Mouse (Mus musculus): ENCODE results near the gene Ghrh.

Ghrh gene

DNA sequence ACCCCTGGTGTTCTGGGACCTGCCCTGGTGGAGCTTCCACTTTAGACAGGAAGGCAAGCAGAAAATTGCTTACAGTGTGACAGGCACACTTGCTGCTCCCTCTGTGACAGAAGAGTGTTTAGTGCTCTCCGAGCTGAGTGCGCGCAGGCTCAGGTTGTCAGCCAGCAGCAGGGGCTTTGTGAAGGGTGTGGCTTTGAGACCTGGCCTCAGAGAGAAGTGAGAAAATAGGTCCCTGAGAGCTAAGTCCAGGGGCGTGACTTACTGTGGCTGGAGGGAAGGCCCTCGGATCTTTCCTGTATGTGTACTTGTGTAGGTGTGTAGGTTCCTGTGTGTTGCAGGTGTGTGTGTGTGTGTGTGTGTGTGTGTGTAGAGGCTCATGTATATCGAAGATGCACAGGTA is 4.0 kb downstream of the Ghrh start:
- DNase-seq, result no peak

DNA sequence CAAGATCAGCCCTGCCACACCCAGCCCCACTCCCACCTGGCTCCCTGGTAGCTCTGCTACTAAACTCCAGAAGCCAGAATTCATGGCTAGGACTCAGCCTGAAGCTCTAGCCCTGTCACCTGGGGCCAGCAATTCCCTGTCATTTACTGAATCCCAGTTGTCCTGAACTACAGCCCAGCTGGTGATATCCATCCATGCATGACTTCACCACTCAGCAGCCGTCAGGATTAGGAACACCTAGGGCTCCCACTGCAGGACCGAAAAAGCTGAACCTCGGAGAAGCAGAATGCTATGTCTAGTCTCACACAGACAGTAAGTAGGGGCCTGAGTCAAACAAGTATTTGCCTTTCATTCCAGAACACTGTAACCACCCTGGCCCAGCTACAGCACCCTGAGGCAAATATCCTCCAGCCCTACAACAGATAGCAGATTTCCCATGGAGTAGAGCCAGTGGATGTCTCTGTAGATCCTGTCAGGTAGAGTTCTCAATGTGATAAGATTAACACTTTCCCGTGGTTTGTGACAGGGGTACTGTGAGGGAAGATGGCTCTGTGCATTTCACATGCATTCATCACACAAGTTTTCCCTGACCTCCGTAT is 4.9 kb downstream of the Ghrh start:
- DNase-seq, result no peak

DNA sequence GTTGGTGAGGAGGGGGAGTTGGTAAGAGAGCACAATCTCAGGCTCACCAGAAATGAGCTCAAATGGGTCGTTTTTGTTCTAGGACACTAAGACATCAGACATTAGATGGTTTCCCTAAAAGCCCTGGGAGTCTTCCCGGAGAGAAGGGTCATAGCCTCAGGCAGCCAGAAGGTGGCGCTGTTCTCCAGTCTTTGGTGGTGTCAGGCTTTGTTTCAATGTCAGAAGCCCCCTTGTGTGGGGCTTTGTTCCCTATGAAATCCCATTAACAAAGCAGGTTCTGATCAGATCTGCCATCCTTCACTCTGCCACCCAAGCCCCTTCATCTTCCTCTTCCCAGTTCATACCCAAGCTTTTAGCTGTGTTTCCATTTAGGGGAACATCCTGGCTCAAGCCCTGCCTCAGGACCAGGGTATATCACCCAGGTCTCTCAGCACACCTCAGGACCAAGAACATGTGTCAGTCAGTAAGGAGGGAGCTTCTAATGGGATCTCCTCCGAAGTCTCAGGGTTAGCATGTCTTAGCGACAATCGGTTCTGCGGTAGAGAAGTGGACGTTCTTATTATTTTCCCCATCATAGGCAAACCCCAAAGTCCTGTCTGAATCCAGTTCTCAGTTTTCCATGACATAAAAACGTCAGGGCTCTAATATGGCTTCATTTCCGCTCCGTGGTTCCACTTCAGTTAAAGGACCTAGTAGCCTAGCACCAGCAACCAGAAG is 5.6 kb downstream of the Ghrh start:
- peak; percentile 87 for DNase-seq

DNA sequence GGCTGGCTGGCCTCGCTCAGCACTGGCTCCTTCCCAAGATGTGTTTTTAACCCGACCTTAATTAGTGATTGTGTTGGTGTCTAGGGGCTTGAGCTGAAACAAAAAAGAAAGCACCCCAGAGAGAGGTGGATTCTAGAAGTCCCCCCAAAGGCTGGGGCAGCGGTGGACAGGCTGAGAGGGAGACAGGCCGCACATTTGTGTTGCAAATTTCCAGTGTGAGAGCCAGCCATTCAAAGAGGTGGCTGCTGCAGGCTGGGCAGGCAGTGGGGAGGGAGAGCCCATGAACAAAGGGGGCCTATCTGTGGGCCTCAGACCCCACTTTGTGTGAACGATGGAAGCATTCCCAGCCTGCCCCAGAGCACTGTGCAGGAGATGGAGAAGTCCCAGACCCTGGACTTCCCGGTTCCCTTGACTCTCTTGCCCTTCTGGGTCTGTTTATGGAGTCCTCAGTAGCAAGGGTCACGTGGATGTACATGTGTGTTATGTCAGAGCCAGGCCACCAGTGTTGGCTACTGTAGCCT is 7.0 kb downstream of the Ghrh start:
- no peak for DNase-seq

DNA sequence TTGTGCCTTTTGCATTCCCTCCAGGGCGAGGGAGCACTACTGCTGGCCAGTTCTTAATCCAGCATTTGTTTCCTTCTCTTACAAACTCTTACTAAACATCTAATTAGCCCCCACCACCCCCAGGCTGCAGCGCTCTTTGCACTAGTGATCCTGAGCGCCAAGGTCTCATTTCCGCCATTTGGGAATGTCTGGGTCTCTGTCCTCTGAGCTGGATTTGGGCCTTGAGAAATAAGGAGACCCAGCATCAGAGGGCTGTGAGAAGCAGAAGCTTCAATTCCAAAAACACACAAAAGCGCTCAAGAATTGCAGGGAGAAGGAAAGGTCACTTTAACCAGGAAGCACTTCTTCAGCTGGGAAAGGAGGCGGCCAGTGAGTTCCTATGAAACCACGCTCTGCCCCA is 7.8 kb downstream of the Ghrh start:
- DNase-seq, result no peak

DNA sequence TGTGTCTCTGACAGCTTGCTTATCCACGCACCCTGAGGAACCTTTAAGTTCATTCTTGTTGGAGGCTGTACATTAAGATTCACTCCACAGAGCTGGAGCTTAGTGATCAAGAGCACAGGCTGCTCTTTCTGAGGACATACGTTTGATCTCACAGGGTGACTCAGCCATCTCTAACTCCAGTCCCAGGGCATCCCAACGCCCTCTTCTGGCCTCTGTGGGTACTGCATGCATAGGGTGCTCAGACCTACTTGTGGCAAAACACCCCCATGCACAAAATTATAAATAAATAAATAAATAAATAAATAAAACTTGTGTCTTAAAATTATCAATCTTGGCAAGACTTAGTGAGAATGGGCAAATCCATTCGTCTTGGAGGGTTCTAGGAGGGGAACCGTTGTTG is 8.6 kb downstream of the Ghrh start:
- peak; percentile 81 for DNase-seq

DNA sequence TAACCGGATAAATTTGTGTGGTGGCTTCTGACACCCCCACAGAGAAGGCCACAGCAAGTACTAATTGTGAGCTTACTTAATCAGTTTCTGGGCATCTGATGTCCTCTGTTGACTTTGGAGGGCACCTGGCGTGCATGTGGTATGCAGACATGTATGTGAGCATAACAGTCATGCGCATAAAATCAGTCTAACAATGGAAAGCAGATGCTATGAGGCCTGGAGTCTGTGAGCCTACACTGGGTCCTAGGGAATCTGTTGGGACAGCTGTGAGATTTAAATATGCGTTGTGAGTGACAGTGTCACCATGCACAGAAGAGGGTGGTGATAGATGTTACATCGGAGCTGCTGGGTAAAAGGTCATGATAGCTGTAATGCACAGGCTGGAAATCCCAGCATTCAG is 15.2 kb downstream of the Ghrh start:
- DNase-seq, result no peak

DNA sequence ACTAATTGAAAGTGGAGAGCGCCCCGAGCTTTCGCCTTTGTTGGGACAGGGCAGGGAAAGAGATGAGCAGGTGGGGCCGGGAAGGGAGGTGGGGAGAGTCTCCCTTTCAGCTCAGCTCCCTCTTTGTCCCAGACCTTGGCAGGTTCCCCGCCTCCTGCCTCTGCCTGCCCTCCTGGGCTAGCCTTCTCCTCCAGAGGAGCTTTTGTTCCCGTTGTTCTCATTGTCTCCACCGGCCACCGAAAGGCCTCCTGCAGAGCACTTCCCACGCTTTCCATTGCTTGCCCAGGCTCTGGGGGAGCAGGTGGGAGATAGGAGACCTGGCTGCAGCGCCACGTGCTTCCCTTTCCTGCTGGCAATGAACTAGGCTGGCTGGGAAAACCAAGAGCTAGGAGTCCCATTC is 18.7 kb downstream of the Ghrh start:
- no peak for DNase-seq

DNA sequence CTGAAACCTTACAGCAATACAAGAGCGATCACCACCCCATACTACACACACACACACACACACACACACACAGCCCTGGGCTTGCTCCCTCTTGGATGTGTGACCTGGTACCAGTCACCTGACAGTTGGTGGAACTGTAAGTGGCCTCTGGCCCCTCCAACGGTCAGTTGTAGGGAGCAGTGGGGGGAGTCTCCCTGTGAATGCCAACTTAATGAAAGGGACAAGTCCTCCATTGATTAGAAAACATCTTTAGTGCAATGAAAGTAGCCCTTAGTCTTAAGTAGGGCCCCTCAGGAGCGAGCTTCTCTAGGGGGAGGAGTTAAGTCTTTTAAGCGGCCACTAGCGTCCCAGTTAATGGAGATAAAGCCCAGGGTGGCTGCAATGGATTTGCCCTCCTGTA is 19.2 kb downstream of the Ghrh start:
- no peak for DNase-seq

DNA sequence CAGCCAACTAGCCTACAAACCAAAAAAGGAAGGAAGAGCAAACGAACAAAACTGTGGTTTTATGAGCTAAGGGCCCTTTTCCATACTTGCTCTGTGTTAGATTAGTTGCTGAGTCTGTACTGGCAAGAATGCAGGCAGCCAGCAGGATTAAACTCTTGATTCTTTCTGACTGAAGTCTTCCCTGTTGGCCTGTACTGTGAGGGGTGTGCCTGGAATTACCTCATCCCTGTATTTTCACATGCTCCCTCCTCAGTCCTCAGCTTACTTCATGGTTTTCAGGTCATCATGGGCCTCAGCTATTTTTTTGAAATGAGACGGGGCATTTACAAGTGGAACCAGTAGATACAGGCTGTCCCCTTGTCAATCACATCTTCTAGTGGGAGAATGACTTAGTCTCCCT is 22.1 kb downstream of the Ghrh start:
- DNase-seq, result no peak

DNA sequence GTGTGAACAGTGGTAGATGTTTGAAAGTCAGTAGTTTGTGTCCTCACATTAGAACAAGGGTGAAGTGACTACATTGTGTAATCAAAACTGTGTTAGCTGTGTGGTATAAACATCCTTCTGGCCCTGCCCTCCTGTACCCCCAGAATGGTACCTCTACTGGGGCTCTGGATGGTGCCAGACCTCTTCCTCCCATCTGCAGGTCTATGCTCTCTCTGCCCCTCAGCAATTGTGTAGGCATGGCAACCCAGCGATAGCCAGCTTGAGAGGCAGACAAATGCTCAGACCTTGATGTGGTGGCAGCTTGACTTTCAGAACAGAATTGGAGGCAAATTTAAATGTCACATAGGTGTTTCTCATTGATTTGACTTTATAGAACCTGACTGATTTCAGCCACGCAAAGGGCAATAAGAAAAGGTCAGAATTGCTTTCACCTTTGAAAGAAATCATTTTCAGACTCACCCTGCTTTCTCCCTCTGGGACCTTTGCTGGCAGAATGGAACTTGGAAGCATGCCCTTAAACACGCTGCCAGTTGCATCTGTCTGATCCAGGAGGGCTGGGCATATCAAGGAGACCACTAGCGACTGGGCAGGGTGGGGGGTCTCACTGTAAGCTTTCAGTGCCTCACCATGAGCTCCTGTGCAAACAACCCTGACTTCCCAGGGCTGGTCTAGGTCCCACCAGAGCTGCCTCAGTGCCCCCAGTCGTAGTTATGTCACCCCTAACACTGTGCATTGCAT is 25.1 kb downstream of the Ghrh start:
- DNase-seq, result no peak

DNA sequence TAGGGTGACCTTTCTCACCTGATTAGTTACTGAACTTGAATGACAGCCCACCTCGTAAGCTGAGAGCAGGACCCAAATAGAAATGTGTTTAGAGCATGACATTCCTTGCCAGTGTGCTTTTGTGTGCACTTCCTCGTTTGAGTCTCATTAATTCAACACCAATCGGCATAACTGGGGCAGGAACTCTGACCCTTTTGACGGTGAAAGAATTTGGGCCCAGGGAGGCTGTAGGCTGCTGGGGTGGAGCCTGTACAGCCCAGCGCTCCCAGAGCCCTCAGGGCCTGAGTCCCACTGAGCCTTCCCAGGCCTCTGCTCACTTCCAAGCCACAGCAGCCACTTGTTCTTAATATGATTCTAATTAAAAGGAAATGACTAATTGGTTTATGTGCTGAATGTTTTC is 26.4 kb downstream of the Ghrh start:
- no peak for DNase-seq

DNA sequence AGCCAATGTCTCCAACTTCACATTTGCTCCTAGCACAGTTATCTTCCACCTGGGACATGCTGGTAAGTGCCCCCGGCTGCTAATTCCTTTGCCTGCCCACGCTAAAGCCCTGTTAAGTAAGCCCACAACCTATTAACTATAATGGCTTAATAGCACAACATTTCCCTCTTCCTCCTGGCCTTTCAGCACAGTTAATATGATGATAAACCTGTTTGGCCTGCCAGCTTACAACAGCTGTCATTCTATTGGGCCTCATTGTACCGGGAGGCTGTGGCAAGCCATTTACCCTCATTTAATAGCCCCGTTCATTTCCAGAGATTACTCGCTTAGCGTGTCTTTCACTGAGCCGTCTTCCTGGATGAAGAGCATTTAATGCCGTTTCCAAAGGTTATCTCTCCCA is 27.2 kb downstream of the Ghrh start:
- DNase-seq, result no peak

DNA sequence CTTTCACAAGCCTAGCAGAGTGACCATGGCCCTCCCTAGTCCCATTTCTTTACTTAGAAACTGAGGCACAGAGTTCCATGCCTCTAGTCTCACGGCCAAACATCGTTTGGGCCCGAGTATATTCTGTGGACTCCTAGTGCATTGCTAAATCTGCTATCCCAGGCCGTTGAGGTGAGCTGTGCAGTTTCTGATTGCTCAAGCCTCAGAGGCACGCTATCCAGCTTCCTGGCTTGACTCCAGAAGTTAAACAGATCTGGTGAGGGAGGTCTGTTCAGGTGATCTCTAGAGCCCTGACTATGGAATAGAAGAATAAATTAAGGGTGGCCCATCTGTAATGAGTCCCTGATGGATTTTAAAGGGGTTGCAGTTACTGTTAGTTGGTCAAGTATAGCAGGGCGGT is 30.1 kb downstream of the Ghrh start:
- DNase-seq, result no peak

DNA sequence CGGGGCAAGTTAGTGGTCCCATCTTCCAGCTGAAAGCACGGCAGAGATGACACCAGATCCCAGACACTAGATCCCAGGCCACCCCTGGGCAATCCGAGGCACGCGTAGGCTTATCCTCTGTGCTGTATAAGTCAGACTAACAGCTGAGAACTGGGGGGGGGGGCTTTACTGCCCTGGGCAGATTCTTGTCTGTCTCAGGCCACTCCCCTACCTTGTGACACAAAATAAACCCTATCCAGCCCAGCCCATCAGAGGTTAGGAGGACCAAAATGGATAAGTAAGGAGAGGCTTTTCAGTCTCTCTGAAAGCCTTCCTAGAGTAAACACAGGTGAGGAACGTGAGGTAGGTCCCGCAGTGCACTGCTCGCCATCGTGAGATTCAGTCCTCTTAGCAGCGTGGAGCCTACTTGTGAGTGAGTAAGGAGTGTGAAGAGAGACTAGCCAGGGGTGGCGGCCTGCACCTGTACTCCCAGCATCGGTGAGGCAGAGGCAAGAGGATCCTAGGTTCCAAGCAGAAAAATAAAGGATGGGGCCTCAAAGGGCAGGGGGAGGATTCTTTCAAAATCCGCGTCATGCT is 30.9 kb downstream of the Ghrh start:
- no peak for DNase-seq

DNA sequence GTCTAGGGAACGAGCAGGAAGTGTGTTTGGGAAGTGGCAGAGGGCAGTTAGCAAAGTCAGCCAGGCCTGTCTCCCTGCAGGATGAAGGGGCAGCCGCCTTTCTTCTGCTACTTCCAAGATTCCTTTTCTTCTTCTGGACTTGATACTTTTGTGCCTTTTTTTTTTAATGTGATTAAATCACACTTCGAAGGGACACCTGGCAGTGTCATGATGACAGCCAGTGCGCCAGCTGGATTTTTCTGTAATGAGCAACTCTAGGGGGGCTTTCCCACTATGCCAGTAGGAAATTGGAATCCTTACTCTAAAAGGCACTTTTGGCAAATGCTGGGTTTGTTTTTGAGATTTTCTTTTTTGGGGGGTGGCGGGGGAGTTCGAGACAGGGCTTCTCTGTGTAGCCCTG is 31.8 kb downstream of the Ghrh start:
- DNase-seq, result no peak

DNA sequence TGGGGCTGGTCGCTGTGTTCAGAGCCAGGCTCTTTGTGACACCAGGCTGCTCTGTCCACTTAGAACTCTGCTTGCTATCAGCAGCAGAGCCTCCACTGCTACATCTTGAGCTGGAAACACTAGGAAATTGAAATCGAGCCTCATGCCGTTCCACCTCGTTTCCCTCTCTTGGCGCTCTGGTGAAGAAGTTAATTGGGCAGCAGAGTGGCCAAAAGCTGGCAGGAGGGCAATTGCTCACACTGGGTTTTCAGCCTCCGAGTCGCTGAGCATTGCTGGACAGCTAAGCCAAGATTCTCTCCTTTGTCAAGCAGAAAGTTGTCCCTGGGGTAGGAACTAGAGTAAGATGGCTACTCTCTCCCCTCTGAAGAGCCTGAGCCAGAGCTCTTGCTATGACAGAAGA is 33.0 kb downstream of the Ghrh start:
- DNase-seq, result no peak

DNA sequence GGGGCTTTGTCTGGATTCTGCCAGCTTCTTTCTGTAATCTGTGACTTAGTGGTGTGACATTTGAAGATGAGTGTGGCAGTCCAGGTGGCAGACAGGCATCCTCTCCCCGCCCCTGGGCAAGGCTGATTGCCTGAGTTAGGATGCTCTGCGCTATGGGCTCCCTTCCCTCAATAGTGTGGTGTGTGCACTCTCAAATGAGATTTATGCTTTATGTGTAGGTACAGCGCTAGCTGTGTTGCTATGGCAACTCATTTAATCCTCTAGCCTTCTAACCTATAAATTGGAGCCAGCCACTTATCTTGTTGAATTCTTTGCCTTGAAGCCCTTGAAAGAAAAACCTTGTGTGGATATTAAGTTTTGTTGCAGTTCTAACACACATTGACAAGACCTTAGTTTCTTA is 33.6 kb downstream of the Ghrh start:
- no peak for DNase-seq

DNA sequence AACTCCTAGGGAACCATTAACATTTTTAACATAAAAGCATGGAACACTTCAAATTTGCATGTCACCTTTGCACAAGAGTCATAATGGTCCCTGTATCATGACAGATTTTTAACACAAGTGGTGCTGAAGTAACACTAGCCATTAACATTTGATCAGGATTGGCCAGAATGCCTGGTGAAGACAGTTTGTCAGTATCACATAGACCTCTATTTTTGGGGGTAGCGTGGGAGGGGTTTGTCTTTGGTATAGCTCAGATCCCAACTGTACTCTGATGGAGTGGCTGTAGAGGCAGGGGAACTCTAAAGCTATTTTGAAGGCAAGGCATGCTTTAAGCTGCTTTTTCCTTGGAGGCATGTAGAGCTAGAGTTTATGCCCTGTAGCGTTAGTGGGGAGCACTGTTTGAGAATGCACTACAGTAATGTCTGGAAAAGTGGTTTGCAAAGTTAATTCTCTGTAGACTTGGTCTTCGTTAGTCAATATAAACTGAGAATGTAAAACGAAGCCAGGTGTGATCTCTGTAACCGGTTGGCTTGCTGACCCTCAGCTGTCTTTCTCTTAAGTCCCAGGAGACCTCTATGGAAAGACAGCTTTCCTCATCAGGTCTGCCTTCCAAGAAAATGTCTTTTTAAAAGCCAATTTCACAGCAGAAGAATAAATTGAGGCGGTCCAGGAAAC is 36.2 kb downstream of the Ghrh start:
- no peak for DNase-seq

DNA sequence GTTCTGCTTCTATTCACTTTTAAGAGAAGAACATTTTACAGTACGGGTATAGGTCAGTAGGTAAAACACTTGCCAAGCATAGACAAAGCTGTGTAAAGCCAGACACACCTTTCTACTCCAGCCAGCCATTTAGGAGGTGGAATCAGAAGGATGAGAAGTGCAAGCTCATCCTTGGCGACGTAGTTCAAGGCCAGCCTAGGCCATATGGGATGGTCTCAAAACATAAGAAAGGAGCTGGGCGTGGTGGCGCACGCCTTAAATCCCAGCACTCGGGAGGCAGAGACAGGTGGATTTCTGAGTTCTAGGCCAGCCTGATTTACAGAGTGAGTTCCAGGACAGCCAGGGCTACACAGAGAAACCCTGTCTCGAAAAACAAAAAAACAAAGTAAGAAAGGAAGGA is 37.7 kb downstream of the Ghrh start:
- DNase-seq, result no peak

DNA sequence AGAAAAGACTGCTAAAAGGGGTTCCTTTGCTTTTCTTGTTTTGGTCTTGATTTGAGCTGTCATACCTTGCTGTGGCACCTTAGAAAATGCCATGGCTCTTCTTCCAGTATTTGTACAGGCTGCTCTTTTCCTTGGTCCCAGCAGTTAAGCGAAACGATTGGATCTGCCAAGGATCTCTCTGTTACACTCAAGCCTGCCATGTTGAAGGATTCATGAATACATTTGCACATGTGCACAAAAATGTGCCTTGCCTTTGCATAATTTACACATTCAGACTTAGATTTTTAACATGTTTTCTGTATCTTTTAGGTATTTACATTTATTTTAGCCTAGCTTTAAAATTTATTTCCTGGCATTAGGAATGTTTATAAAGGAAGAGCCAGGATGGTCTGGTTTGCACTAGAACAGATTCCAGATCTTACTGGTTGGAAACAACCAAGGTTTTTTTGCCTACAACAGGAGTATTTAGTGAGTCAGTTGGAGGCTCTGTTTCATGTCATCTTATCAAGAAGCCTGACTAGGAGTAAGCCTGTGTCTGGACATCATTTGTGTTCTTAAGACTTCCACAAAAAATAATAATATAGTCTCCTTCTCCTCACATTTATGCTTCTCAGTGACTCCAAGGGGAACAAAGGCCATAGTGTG is 38.9 kb downstream of the Ghrh start:
- DNase-seq, result no peak

DNA sequence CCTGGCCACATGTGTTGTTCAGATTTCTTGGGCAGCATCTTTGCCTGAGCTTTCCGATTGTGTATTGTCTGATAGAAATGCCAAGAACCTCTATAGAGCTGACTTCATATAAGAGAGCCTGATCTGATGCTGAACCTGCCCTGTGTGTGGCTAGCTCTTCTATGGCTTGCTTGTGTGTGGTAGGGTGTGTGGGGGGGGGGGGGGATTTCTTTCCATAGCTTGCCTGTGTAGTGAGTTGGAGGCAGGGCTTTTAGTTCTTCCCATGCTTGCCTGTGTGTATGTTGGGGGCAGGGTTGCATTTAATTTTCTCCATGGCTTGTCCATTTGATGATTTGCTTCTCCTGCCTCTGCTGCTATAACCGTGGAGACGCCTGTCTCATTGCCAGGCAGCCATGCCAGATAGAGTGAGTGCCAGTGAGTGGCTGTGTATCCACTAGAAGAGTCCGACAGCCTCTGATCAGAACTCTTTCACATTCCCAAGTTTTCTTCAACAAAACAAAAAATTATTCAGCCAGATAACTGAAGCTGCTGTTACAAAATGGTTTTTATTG is 39.5 kb downstream of the Ghrh start:
- no peak for DNase-seq

All from thymus, postnatal 4 days (tissue).